Mouse (Mus musculus) ovary, postnatal 14 days (tissue): ENCODE measurements around the gene Syt14.
A peak's percentile ranks its signal among the peaks of the same experiment; 100 is the strongest.

ENCODE experiments used
- DNase-seq: peaks from one replicate; pipeline ENCODE4 v3.0.0; 2022; ENCODE audit warnings: low spot score

The Syt14 gene

DNA sequence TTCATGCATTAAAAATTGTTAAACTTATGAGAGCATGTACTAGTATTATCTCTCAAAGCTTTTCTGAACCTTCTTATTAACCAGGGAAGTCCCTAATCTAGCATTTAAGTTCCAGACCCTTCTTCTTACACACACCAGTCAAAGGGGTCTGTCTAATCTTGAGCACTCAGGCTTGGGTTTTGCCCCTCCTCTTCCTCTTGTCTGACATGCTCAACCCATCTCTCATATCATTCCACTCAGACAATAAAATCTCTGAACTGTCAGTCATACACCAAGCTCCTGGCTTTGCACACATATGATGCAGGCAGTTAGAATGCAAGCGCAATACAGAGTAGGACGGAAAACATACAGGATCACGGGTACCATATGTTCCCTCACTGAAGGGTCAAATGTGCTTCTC is 48.4 kb downstream of the Syt14 start:
- no peak for DNase-seq

DNA sequence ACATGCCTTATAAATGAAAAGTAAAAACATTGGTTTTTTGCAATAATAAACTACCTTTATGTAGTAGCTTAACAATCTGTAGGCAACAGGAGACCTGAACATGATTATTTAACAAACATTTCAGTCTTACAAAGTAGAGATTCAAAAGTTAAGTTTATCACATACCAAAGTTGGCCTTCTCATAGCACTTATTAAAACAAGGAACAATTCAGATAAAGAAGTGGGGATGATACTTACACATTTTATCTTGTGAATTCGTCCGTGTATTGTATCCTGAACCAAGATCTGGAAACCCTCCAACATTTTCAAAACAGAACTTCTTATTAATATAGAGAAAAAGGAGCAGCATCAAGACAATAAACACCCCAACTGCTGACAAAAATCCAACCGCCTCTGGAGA is 49.1 kb downstream of the Syt14 start:
- no peak for DNase-seq

DNA sequence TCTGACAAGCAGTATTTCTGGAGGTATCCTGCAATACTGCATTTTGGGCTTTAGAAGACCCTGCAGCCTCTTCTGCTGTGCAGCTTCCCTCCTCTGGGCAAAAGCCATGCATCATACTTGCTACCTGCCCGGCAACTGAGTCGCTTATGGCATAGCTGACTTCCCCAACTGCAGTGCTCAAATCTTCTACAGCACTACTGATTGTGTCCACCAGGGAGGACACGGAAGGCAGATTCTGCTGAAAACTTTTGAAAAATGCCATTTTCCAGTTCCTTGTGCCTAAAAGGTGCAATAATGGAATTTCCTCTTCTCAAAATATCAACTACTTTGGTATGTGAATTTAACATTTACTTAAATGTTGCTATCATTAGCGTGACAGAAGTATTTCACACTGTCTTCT is 51.2 kb downstream of the Syt14 start:
- no peak for DNase-seq

DNA sequence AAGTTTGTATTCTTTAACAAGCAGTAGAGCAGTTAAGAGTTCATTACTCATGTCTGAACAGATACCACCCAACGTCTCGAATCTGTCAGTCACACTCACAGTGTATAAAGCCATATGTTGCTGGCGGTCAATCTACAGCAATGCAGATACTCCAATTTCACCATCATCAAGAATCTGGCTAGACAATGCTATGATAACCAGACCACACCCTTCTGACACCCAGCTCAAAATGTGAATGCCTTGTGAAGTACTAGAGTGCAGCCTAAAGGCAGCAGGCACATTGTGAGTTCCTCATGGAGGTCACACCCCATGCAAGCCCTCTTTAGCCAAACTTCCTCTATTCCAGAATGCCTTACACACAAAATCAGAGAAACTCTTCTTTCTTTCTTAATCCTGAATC is 53.9 kb downstream of the Syt14 start:
- DNase-seq = no peak

DNA sequence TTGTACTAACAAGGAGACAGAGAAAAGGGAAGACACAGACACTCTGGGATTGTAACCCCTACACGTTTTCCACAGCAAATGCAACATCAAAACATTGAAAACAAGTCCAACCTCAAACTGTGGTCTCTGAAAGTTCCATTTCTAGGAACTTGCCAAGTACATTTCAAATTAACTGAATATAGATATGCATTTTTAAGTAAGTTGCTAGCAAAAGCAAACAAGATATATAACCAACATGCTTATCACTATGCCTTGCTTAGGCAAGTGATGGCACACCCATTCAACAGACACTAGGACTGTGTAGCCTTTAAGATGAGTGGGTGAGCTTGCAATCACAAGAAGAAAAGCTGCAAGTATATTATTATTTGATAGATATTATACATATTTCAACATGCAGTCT is 54.5 kb downstream of the Syt14 start:
- DNase-seq = no peak

DNA sequence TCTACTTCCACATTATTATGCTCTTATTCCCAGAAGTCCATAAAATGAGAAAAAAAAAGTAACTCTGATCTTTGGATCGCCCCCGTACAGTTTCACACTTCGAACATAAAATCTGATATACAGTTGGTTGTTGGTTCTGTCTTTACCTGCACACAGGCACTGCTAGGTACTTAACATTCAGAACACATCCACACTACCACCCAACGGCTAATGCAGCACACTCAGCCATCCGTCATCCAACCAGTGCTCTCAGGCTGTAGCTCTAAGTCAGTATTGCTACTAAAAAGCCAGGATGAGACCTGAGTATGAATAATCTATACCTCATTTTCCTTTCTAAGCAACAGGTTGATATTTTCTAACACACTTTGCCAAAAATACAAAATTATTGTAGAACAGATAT is 73.3 kb downstream of the Syt14 start:
- no peak for DNase-seq

DNA sequence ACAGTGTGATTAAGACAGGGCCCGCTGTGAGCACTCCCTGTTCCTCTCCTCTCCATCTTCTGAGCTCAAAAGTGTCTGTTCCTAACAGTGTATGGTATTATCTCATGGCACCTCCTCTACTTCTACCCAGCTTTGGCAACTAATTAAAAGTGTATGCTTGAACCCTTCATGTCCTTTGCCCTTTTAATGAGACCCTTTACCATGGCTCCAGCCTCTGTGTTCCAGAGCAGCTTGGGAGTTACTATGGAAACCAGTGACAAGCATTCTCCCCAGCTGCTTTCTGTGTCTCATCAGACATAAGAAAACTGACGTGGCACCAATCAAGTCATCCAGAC is 87.8 kb downstream of the Syt14 start:
- no peak for DNase-seq

DNA sequence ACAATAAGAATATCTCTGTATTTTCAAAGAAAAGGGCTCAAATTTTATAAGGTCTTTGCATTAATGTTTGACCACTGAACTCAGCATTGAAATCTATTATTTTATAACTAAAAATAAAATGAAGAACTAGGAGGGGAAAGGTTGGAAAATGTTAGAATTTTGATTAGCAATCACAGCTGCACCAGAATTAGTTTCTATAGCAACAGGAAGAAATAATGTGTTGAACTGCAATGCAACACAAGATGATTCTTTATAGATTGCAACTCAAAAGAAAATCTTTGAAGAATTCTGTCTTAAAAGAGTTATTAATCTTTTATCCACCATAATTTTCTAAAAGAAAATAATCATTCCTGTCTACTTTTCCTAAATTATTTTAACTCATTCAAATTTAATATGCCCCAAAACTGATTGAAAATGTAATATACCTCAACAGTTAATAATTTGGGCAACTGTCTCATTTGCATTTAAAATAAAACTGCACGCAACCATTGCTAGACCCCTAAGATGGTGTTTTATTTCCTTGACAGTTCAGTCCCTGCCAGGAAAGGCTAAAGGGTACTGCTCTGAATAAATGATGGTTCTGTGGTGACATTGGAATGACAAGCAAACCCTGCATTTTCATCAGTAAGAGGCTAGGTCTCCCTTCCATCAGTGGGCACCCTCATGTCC is 88.3 kb downstream of the Syt14 start:
- no peak for DNase-seq

DNA sequence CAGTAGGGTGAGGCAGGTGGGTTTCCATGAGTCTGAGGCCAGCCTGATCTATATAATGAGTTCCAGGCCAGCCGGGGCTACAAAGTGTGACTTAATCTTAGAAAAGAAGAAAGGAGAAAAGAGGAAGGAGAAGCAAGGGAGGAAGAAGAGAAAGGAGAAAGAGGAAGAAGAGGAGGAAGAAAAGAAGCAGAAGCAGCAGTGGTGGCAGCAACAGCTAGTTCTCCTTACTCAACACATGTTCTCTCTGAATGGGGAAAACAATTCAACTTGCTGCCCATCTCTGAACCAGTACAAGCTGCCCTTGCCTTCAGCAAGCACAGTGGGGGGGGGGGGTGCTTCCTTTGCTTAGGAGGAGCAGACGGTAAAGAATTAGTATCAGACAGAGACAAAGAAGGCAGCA is 96.5 kb downstream of the Syt14 start:
- no peak for DNase-seq

DNA sequence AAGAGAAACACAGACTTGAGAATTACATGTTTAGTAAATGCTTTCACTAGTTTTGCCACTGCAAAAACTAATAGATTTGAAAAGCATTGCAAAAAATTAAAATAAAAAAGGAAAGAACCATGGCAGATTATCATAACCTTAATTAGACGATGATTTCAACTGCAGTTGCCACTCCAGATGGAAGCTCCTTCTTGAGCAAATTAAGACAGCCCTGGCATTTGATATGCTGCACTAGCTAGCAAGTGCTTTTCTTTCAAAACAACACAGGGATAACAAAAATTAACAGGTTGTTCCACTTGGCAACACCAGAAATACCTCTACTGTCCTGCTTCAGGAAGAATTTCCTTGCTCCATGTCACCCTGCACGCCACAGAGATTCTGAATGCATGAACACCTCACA is 97.6 kb downstream of the Syt14 start:
- no peak for DNase-seq

DNA sequence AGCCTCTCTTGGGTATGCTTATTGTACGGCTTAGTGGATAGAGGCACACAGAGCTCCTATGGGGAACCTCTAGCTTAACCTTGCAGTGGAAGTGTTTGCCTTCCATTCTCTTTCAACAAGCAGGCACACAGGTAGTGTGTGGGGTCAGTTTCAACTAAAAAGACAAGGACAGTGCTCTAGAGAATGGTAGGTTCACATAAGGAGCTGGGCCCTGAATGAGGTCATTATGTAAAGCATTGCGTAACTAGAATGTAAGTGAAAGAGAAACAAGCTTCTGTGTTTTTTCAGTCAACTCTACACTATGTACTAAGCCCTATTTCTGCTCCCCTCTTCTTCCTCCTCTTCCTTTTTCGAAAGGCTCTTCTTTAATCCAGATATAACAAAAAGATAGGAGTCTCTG is 103.8 kb downstream of the Syt14 start:
- DNase-seq = no peak

DNA sequence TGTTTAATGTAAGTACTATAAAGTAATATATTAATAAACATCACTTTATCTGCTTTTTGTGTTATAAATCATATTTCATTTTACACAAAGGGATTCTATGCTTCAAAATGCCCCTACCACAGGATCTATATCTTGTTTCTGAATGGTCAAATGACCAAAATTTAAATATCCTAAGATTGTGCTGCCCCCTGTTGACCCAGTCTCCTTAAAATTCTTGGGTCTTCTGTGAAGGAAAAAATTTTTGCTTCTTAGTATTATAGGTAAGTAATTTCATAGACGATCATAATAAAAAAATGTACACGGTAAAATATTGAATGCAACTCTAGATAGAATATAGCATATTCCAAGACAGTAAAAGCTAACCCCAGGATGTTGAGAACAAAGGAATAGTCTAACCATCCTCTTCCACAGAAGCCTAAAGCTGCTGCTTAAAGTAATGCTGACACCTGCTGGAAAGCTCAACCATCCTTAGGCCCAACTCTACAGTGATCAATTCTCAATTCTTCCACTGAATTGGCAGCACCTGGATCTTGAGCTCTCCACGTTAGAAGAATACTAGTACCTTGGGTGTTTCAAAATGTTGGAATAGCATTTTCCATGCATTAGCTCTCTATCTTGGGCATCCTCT is 123.4 kb downstream of the Syt14 start:
- peak; percentile 11 for DNase-seq

DNA sequence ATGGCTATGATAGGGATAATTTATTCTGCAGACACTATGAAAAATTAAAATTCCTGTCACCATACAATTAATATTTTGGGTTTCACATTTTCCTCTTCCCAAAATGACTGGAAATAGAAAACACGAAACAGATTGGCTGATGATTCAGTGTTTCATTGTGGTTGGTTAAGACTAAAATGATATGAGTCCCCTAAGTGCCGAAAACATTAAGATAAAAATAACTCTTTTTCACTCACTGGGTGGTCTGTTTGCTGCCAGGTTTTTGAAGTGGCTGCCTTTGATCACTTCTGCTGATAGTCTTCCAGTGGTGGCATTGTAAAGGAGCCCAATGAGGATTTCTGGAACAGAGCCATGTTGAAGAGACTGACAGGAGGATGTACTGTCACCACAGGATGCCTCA is 134.1 kb downstream of the Syt14 start:
- no peak for DNase-seq

DNA sequence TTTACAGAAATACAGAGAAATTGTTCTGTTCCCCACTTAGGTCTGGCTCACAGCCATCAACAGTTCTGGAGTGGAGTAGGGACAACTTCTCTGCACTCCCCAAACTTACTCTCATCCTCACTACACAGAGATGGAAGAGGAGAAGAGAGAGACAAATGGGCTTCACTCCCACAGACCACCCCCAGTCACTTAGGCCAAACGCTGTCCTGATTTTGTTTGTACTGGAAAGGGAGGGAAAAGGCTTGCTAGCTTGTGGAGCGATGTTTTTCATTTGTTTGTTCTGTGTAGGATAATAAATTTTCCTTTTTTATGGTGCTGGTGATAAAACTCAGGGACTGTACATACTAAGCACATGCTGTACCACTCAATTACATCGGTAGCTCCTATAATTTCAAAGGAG is 134.7 kb downstream of the Syt14 start:
- no peak for DNase-seq

DNA sequence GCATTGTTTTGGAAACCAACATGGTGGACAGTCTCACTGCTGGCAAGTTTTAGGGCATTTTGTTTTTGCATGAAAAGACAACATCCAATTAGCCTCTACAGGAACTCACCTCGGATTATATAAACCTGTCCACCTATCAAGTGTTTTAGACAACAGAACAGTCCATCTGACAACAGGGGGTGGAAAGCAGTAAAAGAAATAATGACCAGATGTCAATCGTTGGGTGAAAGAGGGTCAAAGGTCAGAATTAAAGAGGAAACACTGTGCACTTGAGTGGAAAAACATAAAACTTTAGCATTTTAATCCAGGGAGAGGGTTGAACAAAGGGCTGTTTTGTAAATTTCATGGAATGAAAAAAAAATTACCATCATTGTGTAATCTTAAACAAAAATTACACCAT is 136.8 kb downstream of the Syt14 start:
- DNase-seq = no peak

DNA sequence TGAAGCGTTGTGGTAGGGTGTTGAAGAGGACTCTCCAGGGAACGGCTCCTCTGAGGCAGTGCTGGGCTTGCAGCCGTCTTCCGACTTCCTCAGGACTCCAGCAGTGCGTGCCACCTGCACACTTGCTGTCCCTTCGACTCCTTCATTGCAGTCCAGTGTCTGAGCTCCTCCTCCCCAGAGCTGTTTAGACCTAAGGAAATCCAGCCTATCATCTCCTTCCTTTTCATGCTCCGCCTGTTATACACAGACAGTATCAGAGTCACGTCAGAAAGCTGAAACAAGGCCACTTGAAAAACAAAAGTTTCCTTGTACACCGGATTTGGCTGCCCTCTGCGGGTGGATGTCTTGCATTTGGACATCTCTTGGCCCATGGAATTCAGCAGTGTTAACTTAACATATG is 138.4 kb downstream of the Syt14 start:
- no peak for DNase-seq

DNA sequence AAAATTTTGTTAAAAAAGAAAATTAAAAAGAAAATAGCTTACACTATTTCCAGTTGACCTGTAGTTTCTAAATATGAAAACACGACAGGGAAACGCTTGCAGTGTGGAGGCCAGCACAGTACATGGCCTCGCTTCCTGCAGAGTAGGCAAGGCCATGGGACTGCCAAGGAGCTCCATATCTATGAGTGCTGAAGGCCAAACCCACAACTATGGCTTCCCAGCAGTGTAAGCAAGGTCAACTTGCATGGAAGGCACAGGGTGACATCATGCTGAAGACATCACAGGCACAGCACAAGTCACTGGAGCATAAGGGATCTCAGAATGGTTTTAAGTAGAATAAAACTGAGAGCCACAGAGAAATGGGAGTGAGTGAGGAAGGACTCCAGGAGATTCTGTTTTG is 139.5 kb downstream of the Syt14 start:
- no peak for DNase-seq

DNA sequence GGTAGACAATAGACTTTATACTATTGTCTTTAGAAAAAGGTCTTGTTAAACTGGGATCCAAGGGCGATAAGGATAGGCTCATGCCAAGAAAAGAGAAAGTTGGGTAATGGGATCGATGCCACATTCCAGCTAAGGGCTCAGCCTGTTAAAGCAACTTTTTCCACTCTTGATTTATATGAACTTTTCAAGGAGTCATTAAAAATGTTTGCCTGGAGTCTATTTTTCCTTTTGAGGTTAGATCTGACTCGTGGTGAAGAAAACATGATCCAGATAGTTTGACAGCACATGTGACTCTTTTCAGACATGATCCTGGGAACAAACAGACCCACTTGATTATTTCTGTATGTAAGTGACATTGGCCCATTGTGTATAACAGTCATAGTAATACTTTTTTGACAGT is 144.9 kb downstream of the Syt14 start:
- DNase-seq = no peak

DNA sequence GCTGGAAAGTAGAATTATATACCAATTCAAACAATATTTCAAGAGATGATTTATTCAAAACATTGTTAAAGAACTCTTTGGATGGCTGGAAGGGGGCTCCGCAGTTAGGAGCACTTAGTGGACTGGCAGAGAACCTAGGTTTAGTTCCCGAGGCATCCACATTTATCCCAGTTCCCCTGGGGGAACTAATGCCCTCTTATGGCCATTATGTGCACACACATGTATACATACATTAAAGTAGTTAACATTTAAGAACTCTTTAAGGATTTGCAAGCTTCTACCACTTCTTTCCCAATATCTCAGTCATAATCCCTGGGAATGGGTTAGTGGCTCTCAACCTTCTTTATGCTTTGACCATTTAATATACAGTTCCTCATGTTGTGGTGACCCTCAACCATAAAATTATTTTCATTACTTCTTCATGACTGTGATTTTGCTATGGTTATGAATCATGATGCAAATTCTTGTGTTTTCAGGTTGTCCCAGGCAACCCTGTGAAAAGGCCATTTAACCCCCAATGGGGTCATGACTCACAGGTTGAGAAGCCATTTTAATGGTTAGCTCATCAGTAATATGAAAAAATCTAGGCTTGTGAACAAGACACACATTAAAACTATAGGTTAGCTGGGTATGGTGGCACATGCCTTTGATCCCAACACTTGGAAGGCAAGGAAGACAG is 152.8 kb downstream of the Syt14 start:
- no peak for DNase-seq

DNA sequence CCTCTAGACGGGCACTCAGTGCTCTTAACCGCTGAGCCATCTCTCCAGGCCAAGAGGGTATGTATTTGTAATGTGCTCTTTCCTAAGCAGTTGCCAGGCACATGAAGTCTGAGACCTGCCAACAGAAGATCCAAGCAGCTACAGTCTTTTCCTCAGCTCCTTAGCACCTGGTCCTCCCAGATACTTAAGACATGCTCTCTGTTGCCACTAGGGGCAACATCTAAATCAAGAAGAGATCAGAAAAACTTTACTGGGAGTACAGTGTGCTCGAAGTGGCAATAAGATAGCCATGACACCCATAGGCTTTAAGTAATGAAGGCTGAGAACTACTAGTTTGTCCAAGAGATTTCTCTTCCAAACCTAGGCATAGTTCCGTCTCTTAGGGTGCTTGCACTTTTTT is 155.4 kb downstream of the Syt14 start:
- DNase-seq = no peak

DNA sequence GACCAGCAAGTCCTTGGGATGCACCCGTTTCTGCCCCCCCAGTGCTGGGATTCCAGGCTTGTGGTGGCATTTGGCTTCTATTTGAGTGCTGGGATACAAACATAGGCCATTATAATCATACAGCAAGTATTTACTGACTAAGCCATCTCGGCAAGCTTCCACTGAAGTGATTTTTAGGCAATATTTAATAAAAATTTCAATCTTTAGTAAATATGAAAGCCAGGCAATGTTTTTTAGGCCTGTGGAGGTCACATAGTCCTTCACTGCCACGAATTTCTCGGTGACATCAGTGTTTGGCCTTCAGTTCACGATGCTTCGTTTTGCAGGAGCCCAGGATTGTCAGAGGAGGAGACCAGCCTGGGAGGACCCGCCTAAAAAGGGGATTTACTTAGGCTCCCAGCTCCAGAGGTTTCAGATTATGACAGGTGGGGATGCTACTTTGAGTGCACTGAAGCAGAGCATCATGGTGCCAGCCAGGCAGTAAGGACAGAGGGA is 156.4 kb downstream of the Syt14 start:
- no peak for DNase-seq

DNA sequence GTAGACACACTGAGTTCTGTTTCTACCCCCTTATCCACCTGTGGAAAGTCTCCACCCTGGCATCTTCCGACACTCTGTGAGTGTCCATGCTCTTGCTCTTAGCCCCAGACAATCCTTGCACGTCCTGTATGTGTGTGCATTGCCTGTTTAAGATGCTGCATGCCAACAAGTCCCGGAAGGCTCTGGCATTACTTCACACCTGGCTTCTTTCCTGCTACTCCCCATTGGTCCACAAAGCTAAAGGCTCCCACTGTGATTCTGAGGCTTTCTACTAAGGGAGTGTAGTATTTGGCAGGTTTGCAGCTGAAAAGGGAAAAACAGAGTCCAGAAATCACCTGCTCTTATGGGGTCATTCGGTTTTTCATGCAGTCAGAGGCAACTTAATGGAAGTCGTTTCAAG is 162.7 kb downstream of the Syt14 start:
- DNase-seq = no peak

DNA sequence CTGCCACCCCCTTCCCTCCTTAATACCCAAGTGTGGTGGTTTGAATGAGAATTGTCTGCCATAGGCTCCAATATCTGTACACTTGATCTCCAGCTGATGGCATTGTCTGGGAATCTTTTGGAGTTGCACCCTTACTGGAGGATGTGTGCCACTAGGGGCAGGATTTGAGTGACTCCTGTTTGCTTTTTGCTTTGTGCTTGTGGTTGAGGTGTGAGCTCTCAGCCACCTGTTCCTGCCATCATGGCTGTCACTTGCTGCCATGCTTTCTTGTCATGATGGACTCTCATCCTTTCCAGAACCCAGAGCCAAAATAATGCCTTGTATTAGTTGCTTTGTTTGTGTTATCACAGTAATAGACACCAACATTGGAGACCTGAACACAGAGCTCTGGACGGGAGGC is 165.8 kb downstream of the Syt14 start:
- DNase-seq = no peak

DNA sequence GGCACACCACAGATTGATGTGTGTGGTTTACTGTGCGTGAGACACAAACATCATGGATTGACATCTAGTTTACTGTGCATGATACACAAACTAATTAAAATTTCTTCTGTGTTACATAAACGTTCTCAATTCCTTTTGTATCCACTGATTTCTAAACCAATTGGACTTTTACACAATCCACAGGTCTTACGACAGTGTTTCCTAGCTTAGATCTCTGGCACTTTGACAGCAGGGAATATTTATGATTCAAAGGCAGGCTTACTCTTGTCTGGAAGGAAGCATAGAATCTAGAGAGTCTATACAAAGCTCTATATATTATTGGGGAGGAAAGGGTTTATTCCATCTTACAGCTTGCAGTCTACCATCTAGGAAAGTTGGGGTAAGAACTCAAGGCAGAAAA is 171.1 kb downstream of the Syt14 start:
- DNase-seq = no peak
